Mouse (Mus musculus) MEL (cell line): ENCODE data around the gene Pigl. TPM values are rescaled to one million over a fixed set of nuclear protein-coding genes. Genes with fewer than 3 reads are reported as not detected.
A peak's percentile ranks its signal among the peaks of the same experiment; 100 is the strongest.
"Not testable (repeated sequence)": the region's sequence is repeated elsewhere in the genome, so short reads cannot be mapped to it uniquely, and the experiment has no call there.

Experiments
- DNase-seq: peaks from one replicate; pipeline ENCODE4 v3.0.0; 2011; ENCODE audit warnings: low read depth, low spot score
- H3K27ac ChIP-seq: 2 replicates; pipeline ENCODE4 v1.5.1; 2012; ENCODE audit warnings: low read depth, mild to moderate bottlenecking, control low read depth, low read length, moderate library complexity; ENCODE audit not compliant: control insufficient read depth
- H3K27me3 ChIP-seq, 2 experiments: fragments of 150-350 bp in 1 of 2; sonication (generic) in 1 of 2; 2 replicates each; pipeline ENCODE4 v1.6.1; 2012; ENCODE audit warnings: low read length in 2 of 2, mild to moderate bottlenecking in 2 of 2, improper control_type of control experiment in 1 of 2, moderate library complexity in 1 of 2; ENCODE audit not compliant: insufficient read depth in 2 of 2, control insufficient read depth in 1 of 2
- H3K36me3 ChIP-seq, 2 experiments: 2 replicates each; pipeline ENCODE4 v1.6.1; 2012 to 2014; ENCODE audit warnings: low read length in 2 of 2, improper control_type of control experiment in 1 of 2, inconsistent platforms in 1 of 2, mild to moderate bottlenecking in 1 of 2; ENCODE audit not compliant: insufficient read depth in 2 of 2, control insufficient read depth in 1 of 2
- H3K4me1 ChIP-seq, 2 experiments: fragments of 150-350 bp in 1 of 2; sonication (generic) in 1 of 2; 2 replicates each; pipeline ENCODE4 v1.6.1; 2012; ENCODE audit warnings: low read length in 2 of 2, improper control_type of control experiment in 1 of 2, mild to moderate bottlenecking in 1 of 2; ENCODE audit not compliant: insufficient read depth in 2 of 2, control insufficient read depth in 1 of 2
- H3K4me3 ChIP-seq, 2 experiments: fragments of 150-350 bp in 1 of 2; sonication (generic) in 1 of 2; 2 replicates each; pipeline ENCODE4 v1.5.1; 2012; ENCODE audit warnings: low read depth in 2 of 2, low read length in 2 of 2, mild to moderate bottlenecking in 2 of 2, moderate library complexity in 2 of 2, control low read depth in 1 of 2, improper control_type of control experiment in 1 of 2; ENCODE audit not compliant: control insufficient read depth in 1 of 2, insufficient read depth in 1 of 2
- H3K79me2 ChIP-seq: 2 replicates; pipeline ENCODE4 v1.6.1; 2012; ENCODE audit warnings: mild to moderate bottlenecking, low read length, moderate library complexity; ENCODE audit not compliant: control insufficient read depth, poor library complexity, insufficient read depth
- H3K9ac ChIP-seq: 2 replicates; pipeline ENCODE4 v1.6.1; 2012; ENCODE audit warnings: low read depth, mild to moderate bottlenecking, control low read depth, low read length, moderate library complexity; ENCODE audit not compliant: control insufficient read depth, poor library complexity, severe bottlenecking
- H3K9me3 ChIP-seq: fragments of 150-350 bp; sonication (generic); replicated peaks from 2 replicates; pipeline ENCODE4 v1.6.1; 2012; ENCODE audit warnings: mild to moderate bottlenecking, low read length, improper control_type of control experiment, moderate library complexity; ENCODE audit not compliant: insufficient read depth
- CHD2 ChIP-seq: IDR thresholded peaks from 2 replicates; pipeline ENCODE4 v1.6.1; 2011; ENCODE audit warnings: low read length, improper control_type of control experiment
- CTCF ChIP-seq, 3 experiments: IDR thresholded peaks in 2 of 3; conservative IDR thresholded peaks in 1 of 3; 2 replicates each; pipeline ENCODE4 v1.5.1; 2011 to 2012; ENCODE audit warnings: low read length in 3 of 3, low read depth in 2 of 3, mild to moderate bottlenecking in 2 of 3, improper control_type of control experiment in 1 of 3, inconsistent platforms in 1 of 3, mixed read lengths in 1 of 3, moderate library complexity in 1 of 3; ENCODE audit not compliant: control insufficient read depth in 1 of 3, insufficient read depth in 1 of 3, poor library complexity in 1 of 3, severe bottlenecking in 1 of 3
- ELF1 ChIP-seq: IDR thresholded peaks from 2 replicates; pipeline ENCODE4 v1.6.1; 2014; ENCODE audit warnings: low read depth, mild to moderate bottlenecking, inconsistent platforms, low read length, improper control_type of control experiment, moderate library complexity
- EP300 ChIP-seq, 2 experiments: IDR thresholded peaks; 2 replicates each; pipeline ENCODE4 v1.6.1; 2011; ENCODE audit warnings: improper control_type of control experiment in 2 of 2, low read length in 2 of 2, low read depth in 1 of 2, mild to moderate bottlenecking in 1 of 2
- ETS1 ChIP-seq: IDR thresholded peaks from 2 replicates; pipeline ENCODE4 v1.6.1; 2012; ENCODE audit warnings: low read depth, mild to moderate bottlenecking, inconsistent platforms, low read length, improper control_type of control experiment, moderate library complexity
- GATA1 ChIP-seq: IDR thresholded peaks from 2 replicates; pipeline ENCODE4 v1.6.1; 2011; ENCODE audit warnings: low read depth, low read length, improper control_type of control experiment
- HCFC1 ChIP-seq: IDR thresholded peaks from 2 replicates; pipeline ENCODE4 v1.6.1; 2012; ENCODE audit warnings: low read depth, mild to moderate bottlenecking, inconsistent platforms, low read length, improper control_type of control experiment, moderate library complexity
- JUND ChIP-seq: IDR thresholded peaks from 2 replicates; pipeline ENCODE4 v1.6.1; 2011; ENCODE audit warnings: low read depth, mild to moderate bottlenecking, improper control_type of control experiment, low read length
- MAX ChIP-seq: IDR thresholded peaks from 2 replicates; pipeline ENCODE4 v1.6.1; 2011; ENCODE audit warnings: low read length, improper control_type of control experiment
- MEF2A ChIP-seq: IDR thresholded peaks from 2 replicates; pipeline ENCODE4 v1.6.1; 2014; ENCODE audit warnings: low read depth, mild to moderate bottlenecking, inconsistent platforms, low read length, improper control_type of control experiment; ENCODE audit not compliant: poor library complexity, insufficient replicate concordance, severe bottlenecking; ENCODE audit errors: extremely low read depth
- MXI1 ChIP-seq: IDR thresholded peaks from 2 replicates; pipeline ENCODE4 v1.6.1; 2011; ENCODE audit warnings: mild to moderate bottlenecking, low read depth, low read length, improper control_type of control experiment
- POLR2A ChIP-seq, 2 experiments: IDR thresholded peaks; 2 replicates each; pipeline ENCODE4 v1.6.1; 2011 to 2012; ENCODE audit warnings: low read length in 2 of 2, mild to moderate bottlenecking in 2 of 2, control low read depth in 1 of 2, improper control_type of control experiment in 1 of 2, low read depth in 1 of 2, moderate library complexity in 1 of 2; ENCODE audit not compliant: control insufficient read depth in 1 of 2, insufficient read depth in 1 of 2, poor library complexity in 1 of 2
- POLR2AphosphoS2 ChIP-seq: IDR thresholded peaks from 2 replicates; pipeline ENCODE4 v1.6.1; 2011; ENCODE audit warnings: low read length, improper control_type of control experiment
- POLR2AphosphoS5 ChIP-seq: IDR thresholded peaks from 2 replicates; pipeline ENCODE4 v1.6.1; 2012; ENCODE audit warnings: low read depth, borderline replicate concordance, mild to moderate bottlenecking, inconsistent platforms, low read length, moderate library complexity, mixed read lengths
- RAD21 ChIP-seq: IDR thresholded peaks from 2 replicates; pipeline ENCODE4 v1.6.1; 2011; ENCODE audit warnings: mild to moderate bottlenecking, low read depth, low read length, improper control_type of control experiment
- RCOR1 ChIP-seq: IDR thresholded peaks from 2 replicates; pipeline ENCODE4 v1.6.1; 2012; ENCODE audit warnings: low read depth, mild to moderate bottlenecking, inconsistent platforms, low read length, improper control_type of control experiment
- SIN3A ChIP-seq: IDR thresholded peaks from 2 replicates; pipeline ENCODE4 v1.6.1; 2012; ENCODE audit warnings: low read length, improper control_type of control experiment, inconsistent platforms
- TAL1 ChIP-seq: IDR thresholded peaks from 2 replicates; pipeline ENCODE4 v1.6.1; 2012; ENCODE audit warnings: mild to moderate bottlenecking, inconsistent platforms, low read length, moderate library complexity, mixed read lengths
- TBP ChIP-seq: IDR thresholded peaks from 2 replicates; pipeline ENCODE4 v1.8.0; 2011; ENCODE audit warnings: low read depth, low read length, improper control_type of control experiment
- TCF12 ChIP-seq: IDR thresholded peaks from 2 replicates; pipeline ENCODE4 v1.6.1; 2014; ENCODE audit warnings: low read depth, mild to moderate bottlenecking, inconsistent platforms, low read length, improper control_type of control experiment, moderate library complexity
- ZKSCAN1 ChIP-seq: IDR thresholded peaks from 2 replicates; pipeline ENCODE4 v1.6.1; 2012; ENCODE audit warnings: low read depth, mild to moderate bottlenecking, inconsistent platforms, low read length, improper control_type of control experiment, moderate library complexity
- ZNF384 ChIP-seq: IDR thresholded peaks from 2 replicates; pipeline ENCODE4 v1.6.1; 2012; ENCODE audit warnings: low read depth, mild to moderate bottlenecking, inconsistent platforms, low read length, improper control_type of control experiment
- polyA plus RNA-seq, 2 experiments: library from polyadenylated mRNA; stranded (reverse) in 1 of 2; unstranded in 1 of 2; fragments of >175 nt in 1 of 2; fragments of >200 nt in 1 of 2; gene quantifications; 2 replicates each; pipeline versions ENCODE4 v1.2.1 to v1.2.4; 2012; ENCODE audit warnings: low replicate concordance in 2 of 2, low read depth in 1 of 2; ENCODE audit not compliant: insufficient read length in 2 of 2, insufficient read depth in 1 of 2, missing spikeins in 1 of 2
- total RNA-seq: library from RNA; depleted of rRNA; stranded (reverse); fragments of 300-350 nt; gene quantifications from 2 replicates; pipeline ENCODE4 v1.2.3, GENCODE M21; 2012

Pigl gene
- total and polyA plus RNA-seq, 3 experiments = 2.0 to 4.1 TPM; not detected in 1

GRCm38 (mm10) chr11:62466546-62466945 is 8.3 kb downstream of the Pigl start:
- Histone ChIP-seq H3K36me3 (peaks cover 0 to 50% of the 10 kb centered on the region in 2 experiments; a peak in 2 of 4 replicates), H3K9me3 (no peaks in the 10 kb centered on the region), H3K4me3 (no peak overlapping the region), H3K27me3 (no peaks in the 10 kb centered on the region), H3K79me2 (no peaks in the 10 kb centered on the region), H3K4me1 (peaks cover 42 to 49% of the 10 kb centered on the region in 2 experiments), H3K27ac (peak overlapping the region; percentile 80), H3K9ac (no peak overlapping the region)
- TF ChIP-seq ZNF384 = no peak
- peak; percentile 69 for TF ChIP-seq TCF12
- TF ChIP-seq JUND = no peak
- TF ChIP-seq POLR2A (IDR thresholded peaks at IDR 0.05; ENCODE audit: control insufficient read depth in 1 of 2, insufficient read depth in 1 of 2, low read depth in 1 of 2, low read length in 2 of 2, poor library complexity in 1 of 2) = peak in 1 of 2 experiments; percentile 38; a peak in 1 of 4 replicates
- TF ChIP-seq RAD21 = no peak
- peak; percentile 62 for TF ChIP-seq TBP
- peak; percentile 80 for TF ChIP-seq ETS1
- TF ChIP-seq POLR2AphosphoS5 = peak; percentile 52; the same call in 1 of the 2 replicates
- peak; percentile 91 for TF ChIP-seq MXI1
- TF ChIP-seq TAL1 = peak; percentile 87
- TF ChIP-seq MAX = peak; percentile 69; the same call in 1 of the 2 replicates
- no peak for TF ChIP-seq CHD2
- TF ChIP-seq MEF2A = no peak
- TF ChIP-seq RCOR1 = peak; percentile 38; the same call in 1 of the 2 replicates
- TF ChIP-seq ELF1 = peak; percentile 71; the same call in 1 of the 2 replicates
- peak; percentile 79 for TF ChIP-seq GATA1
- no peak for TF ChIP-seq ZKSCAN1
- TF ChIP-seq POLR2AphosphoS2 = no peak
- peak; percentile 62 to 75; a peak in 3 of 4 replicates for TF ChIP-seq EP300 (IDR thresholded peaks at IDR 0.05; ENCODE audit: low read depth in 1 of 2, low read length in 2 of 2)
- TF ChIP-seq HCFC1 = 0 out of 2 replicates have a peak, but pooled peaks have one; percentile 27
- peak; percentile 89; the same call in 1 of the 2 replicates for TF ChIP-seq SIN3A
- peak; percentile 96 for DNase-seq

DNA sequence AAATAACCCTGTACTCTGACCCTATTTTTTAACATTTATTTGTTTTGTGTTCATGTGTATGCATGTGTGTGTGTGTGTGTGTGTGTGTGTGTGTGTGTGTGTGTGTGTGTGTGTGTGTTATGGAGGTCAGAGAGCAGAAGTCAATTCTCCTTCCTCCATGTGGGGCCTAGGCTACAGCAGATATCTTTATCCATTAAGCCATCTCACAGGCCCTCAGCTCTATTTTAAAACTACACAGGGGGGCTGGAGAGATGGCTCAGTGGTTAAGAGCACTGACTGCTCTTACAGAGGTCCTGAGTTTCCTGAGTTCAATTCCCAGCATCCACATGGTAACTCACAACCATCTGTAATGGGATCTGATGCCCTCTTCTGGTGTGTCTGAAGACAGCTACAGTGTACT is 9.0 kb downstream of the Pigl start:
- Histone ChIP-seq H3K27ac (peak overlapping the region; percentile 80), H3K4me3 (peak overlapping the region in 1 of 2 experiments; percentile 3; a peak in 1 of 4 replicates), H3K36me3 (peaks cover 0 to 50% of the 10 kb centered on the region in 2 experiments; a peak in 2 of 4 replicates), H3K4me1 (peaks cover 42 to 49% of the 10 kb centered on the region in 2 experiments)
- H3K27me3 ChIP-seq, H3K9me3 ChIP-seq, H3K79me2 ChIP-seq, H3K9ac ChIP-seq: not testable (repeated sequence)
- DNase-seq = peak; percentile 63
- TF ChIP-seq ETS1 (0 out of 2 replicates have a peak, but pooled peaks have one; percentile 25), CTCF (IDR thresholded peaks at IDR 0.05 in 2 of 3, conservative IDR thresholded peaks at IDR 0.05 in 1 of 3; ENCODE audit: control insufficient read depth in 1 of 3, insufficient read depth in 1 of 3, low read depth in 2 of 3, low read length in 3 of 3, poor library complexity in 1 of 3, severe bottlenecking in 1 of 3) (0 out of 6 replicates have a peak, but pooled peaks of 1 of the 3 experiments have one; percentile 2), TBP (peak; percentile 92)
